Mouse (Mus musculus): ENCODE results near the gene Lpar4.

Gene Lpar4

GRCm38 (mm10) chrX:106950558-106950957 is 30.1 kb downstream of the Lpar4 start:
- Histone ChIP-seq H3K4me1 (replicated peaks; ENCODE audit: low read depth, low read length) (peaks cover 12% of the 10 kb centered on the region), H3K9me3 (ENCODE audit: low read length) (no peaks in the 10 kb centered on the region), H3K4me3 (replicated peaks; ENCODE audit: low read length) (no peak overlapping the region), H3K27me3 (ENCODE audit: insufficient read depth, low read length) (no peaks in the 10 kb centered on the region), H3K36me3 (ENCODE audit: insufficient read depth, low read length) (no peaks in the 10 kb centered on the region)
- no peak for TF ChIP-seq POU5F1 (IDR thresholded peaks at IDR 0.05; ENCODE audit: borderline replicate concordance, low read length)
- no peak for TF ChIP-seq CTCF (conservative IDR thresholded peaks at IDR 0.05; ENCODE audit: low read length)
- no peak for TF ChIP-seq NANOG (IDR thresholded peaks at IDR 0.05; ENCODE audit: borderline replicate concordance, low read length)

GRCm38 (mm10) chrX:106951016-106951415 is 30.6 kb downstream of the Lpar4 start:
- Histone ChIP-seq H3K27me3 (ENCODE audit: insufficient read depth, low read length) (no peaks in the 10 kb centered on the region), H3K36me3 (ENCODE audit: insufficient read depth, low read length) (no peaks in the 10 kb centered on the region), H3K9me3 (ENCODE audit: low read length) (no peaks in the 10 kb centered on the region), H3K4me3 (replicated peaks; ENCODE audit: low read length) (no peak overlapping the region), H3K4me1 (replicated peaks; ENCODE audit: low read depth, low read length) (peaks cover 12% of the 10 kb centered on the region)
- TF ChIP-seq POU5F1 (IDR thresholded peaks at IDR 0.05; ENCODE audit: borderline replicate concordance, low read length), result no peak
- no peak for TF ChIP-seq NANOG (IDR thresholded peaks at IDR 0.05; ENCODE audit: borderline replicate concordance, low read length)
- TF ChIP-seq CTCF (conservative IDR thresholded peaks at IDR 0.05; ENCODE audit: low read length), result no peak

- no peak overlapping the region for H3K4me3 ChIP-seq (replicated peaks; ENCODE audit: low read length)
- no peaks in the 10 kb centered on the region for H3K9me3 ChIP-seq (ENCODE audit: low read length)
- H3K4me1 ChIP-seq (replicated peaks; ENCODE audit: low read depth, low read length), result peaks cover 12% of the 10 kb centered on the region
- no peaks in the 10 kb centered on the region for H3K36me3 ChIP-seq (ENCODE audit: insufficient read depth, low read length)
- TF ChIP-seq NANOG (IDR thresholded peaks at IDR 0.05; ENCODE audit: borderline replicate concordance, low read length) (no peak), POU5F1 (IDR thresholded peaks at IDR 0.05; ENCODE audit: borderline replicate concordance, low read length) (no peak), CTCF (conservative IDR thresholded peaks at IDR 0.05; ENCODE audit: low read length) (no peak)
- H3K27me3 ChIP-seq (ENCODE audit: insufficient read depth, low read length), result no peaks in the 10 kb centered on the region
Observed at GRCm38 (mm10) chrX:106953840-106954239, 33.4 kb downstream of the Lpar4 start.

- TF ChIP-seq CTCF (conservative IDR thresholded peaks at IDR 0.05; ENCODE audit: low read length) (no peak), NANOG (IDR thresholded peaks at IDR 0.05; ENCODE audit: borderline replicate concordance, low read length) (no peak), POU5F1 (IDR thresholded peaks at IDR 0.05; ENCODE audit: borderline replicate concordance, low read length) (no peak)
- H3K27me3 ChIP-seq (ENCODE audit: insufficient read depth, low read length), result no peaks in the 10 kb centered on the region
- H3K9me3 ChIP-seq (ENCODE audit: low read length), result no peaks in the 10 kb centered on the region
- no peaks in the 10 kb centered on the region for H3K4me1 ChIP-seq (replicated peaks; ENCODE audit: low read depth, low read length)
- no peaks in the 10 kb centered on the region for H3K36me3 ChIP-seq (ENCODE audit: insufficient read depth, low read length)
- no peak overlapping the region for H3K4me3 ChIP-seq (replicated peaks; ENCODE audit: low read length)
Observed at GRCm38 (mm10) chrX:106962233-106962632, 41.8 kb downstream of the Lpar4 start.

GRCm38 (mm10) chrX:106964326-106964725 is 43.9 kb downstream of the Lpar4 start:
- TF ChIP-seq NANOG (IDR thresholded peaks at IDR 0.05; ENCODE audit: borderline replicate concordance, low read length), result no peak
- no peak for TF ChIP-seq POU5F1 (IDR thresholded peaks at IDR 0.05; ENCODE audit: borderline replicate concordance, low read length)
- no peak for TF ChIP-seq CTCF (conservative IDR thresholded peaks at IDR 0.05; ENCODE audit: low read length)
- Histone ChIP-seq H3K36me3 (ENCODE audit: insufficient read depth, low read length) (no peaks in the 10 kb centered on the region), H3K27me3 (ENCODE audit: insufficient read depth, low read length) (no peaks in the 10 kb centered on the region), H3K4me3 (replicated peaks; ENCODE audit: low read length) (no peak overlapping the region), H3K9me3 (ENCODE audit: low read length) (no peaks in the 10 kb centered on the region), H3K4me1 (replicated peaks; ENCODE audit: low read depth, low read length) (no peaks in the 10 kb centered on the region)

All from E14TG2a.4 (cell line).